Mouse (Mus musculus) heart, postnatal 0 days (tissue): ENCODE measurements around the gene Grm4.

Experiments used
- CTCF ChIP-seq: IDR thresholded peaks from 2 replicates; pipeline ENCODE4 v1.5.1; 2016; ENCODE audit warnings: antibody characterized with exemption, control low read depth, low read depth
- EP300 ChIP-seq: IDR thresholded peaks from 2 replicates; pipeline ENCODE4 v1.6.1; 2016; ENCODE audit warnings: antibody characterized with exemption, low read depth

GRCm38 (mm10) chr17:27434066-27434465, 87.1 kb downstream of the Grm4 start:
- TF ChIP-seq CTCF, result no peak
- no peak for TF ChIP-seq EP300
